Mouse (Mus musculus) hindbrain, embryonic 11.5 days (tissue): ENCODE measurements around the gene Bglap3. TPM values are rescaled to one million over a fixed set of nuclear protein-coding genes. Genes with fewer than 3 reads are reported as not detected.
"Not testable (repeated sequence)": the region's sequence is repeated elsewhere in the genome, so short reads cannot be mapped to it uniquely, and the experiment has no call there.

ENCODE experiments used
- ATAC-seq: fragments of 200-750 bp; cut with Nextera tagmentation; 2 replicates; pipeline ENCODE4 v1.8.0; 2017; ENCODE audit warnings: mild to moderate bottlenecking, moderate TSS enrichment, moderate library complexity; ENCODE audit not compliant: low FRiP score
- DNase-seq: peaks from one replicate; pipeline ENCODE4 v3.0.0-alpha.2; 2015; ENCODE audit warnings: low spot score
- H3K27ac ChIP-seq: fragments of 300-500 bp; sonication (generic); 2 replicates; pipeline ENCODE4 v1.5.1; 2014; ENCODE audit warnings: mild to moderate bottlenecking, low read depth, low read length
- H3K27me3 ChIP-seq: fragments of 300-500 bp; sonication (generic); 2 replicates; pipeline ENCODE4 v1.6.1; 2014; ENCODE audit warnings: mild to moderate bottlenecking, low read length, moderate library complexity, mixed read lengths; ENCODE audit not compliant: control insufficient read depth, insufficient read depth
- H3K36me3 ChIP-seq: fragments of 300-500 bp; sonication (generic); 2 replicates; pipeline ENCODE4 v1.6.1; 2014; ENCODE audit warnings: mild to moderate bottlenecking, low read length, moderate library complexity, mixed read lengths; ENCODE audit not compliant: control insufficient read depth, insufficient read depth
- H3K4me1 ChIP-seq: fragments of 300-500 bp; sonication (generic); replicated peaks from 2 replicates; pipeline ENCODE4 v1.6.1; 2014; ENCODE audit warnings: low read length, mixed read lengths; ENCODE audit not compliant: control insufficient read depth, insufficient read depth
- H3K4me2 ChIP-seq: fragments of 300-500 bp; sonication (generic); replicated peaks from 2 replicates; pipeline ENCODE4 v1.6.1; 2014; ENCODE audit warnings: mild to moderate bottlenecking, low read depth, low read length
- H3K4me3 ChIP-seq: fragments of 300-500 bp; sonication (generic); 2 replicates; pipeline ENCODE4 v1.5.1; 2014; ENCODE audit warnings: low read depth, low read length
- H3K9ac ChIP-seq: fragments of 300-500 bp; sonication (generic); 2 replicates; pipeline ENCODE4 v1.6.1; 2014; ENCODE audit warnings: low read depth, low read length
- H3K9me3 ChIP-seq: fragments of 300-500 bp; sonication (generic); 2 replicates; pipeline ENCODE4 v1.6.1; 2016; ENCODE audit warnings: low read length; ENCODE audit not compliant: control insufficient read depth
- WGBS: fragments of 180-500 bp; shearing (Covaris S2); extraction: QIAGEN DNeasy Blood & Tissue Kit; methylation state at CpG from one replicate; pipeline ENCODE4 v1.1.7; 2014; 5-methylcytosine and 5-hydroxymethylcytosine counted together
- polyA plus RNA-seq: library from polyadenylated mRNA; unstranded; fragments of >200 nt; fragmentation: Nextera tagmentation; extraction: Ambion mirVana; gene quantifications from 2 replicates; pipeline ENCODE4 v1.2.1, GENCODE M21; 2014

The Bglap3 gene
- polyA plus RNA-seq, result 0.26 TPM in 1 of 2 replicates, not detected in the other

GRCm38 (mm10) chr3:88372643-88373042 lies at the start of gene Bglap3:
TSS of gene Bglap3 (minus strand) at chr3:88372743.
- not testable (repeated sequence) for H3K4me2 ChIP-seq, H3K4me1 ChIP-seq, H3K27me3 ChIP-seq, H3K27ac ChIP-seq, DNase-seq, H3K9ac ChIP-seq, ATAC-seq, H3K4me3 ChIP-seq, H3K9me3 ChIP-seq, H3K36me3 ChIP-seq
- 95% methylated on average over 9 of the region's 9 CpGs for WGBS

GRCm38 (mm10) chr3:88422020-88422720 lies 49.6 kb upstream of the Bglap3 start:
- ATAC-seq (no peak), DNase-seq (no peak)
- Histone ChIP-seq H3K4me3 (no peak overlapping the region), H3K9ac (no peak overlapping the region), H3K27me3 (no peaks in the 10 kb centered on the region), H3K36me3 (0 out of 2 replicates have a peak, but pooled peaks cover 2% of the 10 kb centered on the region), H3K9me3 (no peaks in the 10 kb centered on the region), H3K4me2 (no peak overlapping the region), H3K27ac (no peak overlapping the region), H3K4me1 (no peaks in the 10 kb centered on the region)
- WGBS, result 27% methylated on average over 9 of the region's 9 CpGs

- DNase-seq, result no peak
- H3K36me3 ChIP-seq, result peaks cover 5% of the 10 kb centered on the region; the same call in 1 of the 2 replicates
These were observed 48.2 kb upstream of the Bglap3 start for GRCm38 (mm10) chr3:88420771-88421170.

GRCm38 (mm10) chr3:88418016-88418415 lies 45.5 kb upstream of the Bglap3 start:
- WGBS, result 80% methylated on average over 6 of the region's 6 CpGs
- Histone ChIP-seq H3K4me3 (no peak overlapping the region), H3K27me3 (no peaks in the 10 kb centered on the region), H3K27ac (no peak overlapping the region), H3K9ac (no peak overlapping the region), H3K4me1 (no peaks in the 10 kb centered on the region), H3K36me3 (peaks cover 5% of the 10 kb centered on the region; the same call in 1 of the 2 replicates), H3K4me2 (no peak overlapping the region), H3K9me3 (no peaks in the 10 kb centered on the region)
- DNase-seq, result no peak
- ATAC-seq, result no peak

More at GRCm38 (mm10) chr3:88420771-88421170, 48.2 kb upstream of the Bglap3 start:
- Histone ChIP-seq H3K9me3 (no peaks in the 10 kb centered on the region), H3K4me1 (no peaks in the 10 kb centered on the region), H3K4me2 (no peak overlapping the region), H3K27me3 (no peaks in the 10 kb centered on the region), H3K27ac (no peak overlapping the region), H3K9ac (no peak overlapping the region), H3K4me3 (no peak overlapping the region)
- WGBS, result 92% methylated on average over 19 of the region's 19 CpGs
- no peak for ATAC-seq

- DNase-seq (no peak), ATAC-seq (no peak)
- WGBS, result 92% methylated on average over 4 of the region's 4 CpGs
- no peak overlapping the region for H3K27ac ChIP-seq
- no peak overlapping the region for H3K9ac ChIP-seq
- H3K36me3 ChIP-seq, result peaks cover 5% of the 10 kb centered on the region
- H3K4me1 ChIP-seq, result no peaks in the 10 kb centered on the region
- H3K9me3 ChIP-seq, result no peaks in the 10 kb centered on the region
- H3K4me3 ChIP-seq, result no peak overlapping the region
- no peaks in the 10 kb centered on the region for H3K27me3 ChIP-seq
- H3K4me2 ChIP-seq, result no peak overlapping the region
These were observed 43.1 kb upstream of the Bglap3 start for GRCm38 (mm10) chr3:88415668-88416067.

- Histone ChIP-seq H3K4me3 (no peak overlapping the region), H3K27ac (no peak overlapping the region), H3K27me3 (no peaks in the 10 kb centered on the region), H3K9me3 (no peaks in the 10 kb centered on the region), H3K9ac (no peak overlapping the region), H3K4me1 (peaks cover 2% of the 10 kb centered on the region), H3K4me2 (no peak overlapping the region), H3K36me3 (peaks cover 3% of the 10 kb centered on the region)
- 94% methylated on average over 11 of the region's 11 CpGs for WGBS
- no peak for ATAC-seq
- no peak for DNase-seq
These were observed 40.1 kb upstream of the Bglap3 start for GRCm38 (mm10) chr3:88412636-88413035.

GRCm38 (mm10) chr3:88411681-88412080 lies 39.1 kb upstream of the Bglap3 start:
- no peaks in the 10 kb centered on the region for H3K9me3 ChIP-seq
- H3K27me3 ChIP-seq, result no peaks in the 10 kb centered on the region
- H3K36me3 ChIP-seq, result peaks cover 1% of the 10 kb centered on the region
- H3K4me1 ChIP-seq, result peaks cover 2% of the 10 kb centered on the region
- H3K27ac ChIP-seq, result no peak overlapping the region
- 90% methylated on average over 4 of the region's 4 CpGs for WGBS
- ATAC-seq, result no peak
- no peak overlapping the region for H3K9ac ChIP-seq
- H3K4me2 ChIP-seq, result no peak overlapping the region
- DNase-seq, result no peak
- H3K4me3 ChIP-seq, result no peak overlapping the region

- no peak for DNase-seq
- Histone ChIP-seq H3K4me3 (peak overlapping the region; percentile 65; the same call in 1 of the 2 replicates), H3K36me3 (no peaks in the 10 kb centered on the region; the same call in none of the 2 replicates), H3K9ac (peak overlapping the region; percentile 90; the same call in 1 of the 2 replicates), H3K4me2 (peak overlapping the region; percentile 74), H3K27me3 (no peaks in the 10 kb centered on the region), H3K4me1 (peaks cover 2% of the 10 kb centered on the region), H3K27ac (no peak overlapping the region), H3K9me3 (no peaks in the 10 kb centered on the region)
- 27% methylated on average over 7 of the region's 7 CpGs for WGBS
- no peak for ATAC-seq
These were observed 38.1 kb upstream of the Bglap3 start for GRCm38 (mm10) chr3:88410645-88411031.
